Mouse (Mus musculus): ENCODE data around the gene Fry. TPM values are rescaled to one million over a fixed set of nuclear protein-coding genes. Genes with fewer than 3 reads are reported as not detected.
A peak's percentile ranks its signal among the peaks of the same experiment; 100 is the strongest.

Gene Fry
- total and polyA plus RNA-seq, 3 experiments = 1.9 to 2.3 TPM; not detected in 1

GRCm38 (mm10) chr5:150161898-150162297 is 43.5 kb downstream of the Fry start:
- Histone ChIP-seq H3K4me1 (ENCODE audit: control insufficient read depth in 1 of 2, insufficient read depth in 2 of 2, low read length in 2 of 2) (peaks cover under 1 to 2% of the 10 kb centered on the region in 2 experiments; a peak in 2 of 4 replicates), H3K9ac (ENCODE audit: control insufficient read depth, low read depth, low read length, poor library complexity, severe bottlenecking) (no peak overlapping the region), H3K4me3 (ENCODE audit: control insufficient read depth in 1 of 2, insufficient read depth in 1 of 2, low read depth in 2 of 2, low read length in 2 of 2) (no peak overlapping the region), H3K79me2 (ENCODE audit: control insufficient read depth, insufficient read depth, low read length, poor library complexity) (no peaks in the 10 kb centered on the region), H3K27ac (ENCODE audit: control insufficient read depth, low read depth, low read length) (no peak overlapping the region), H3K36me3 (ENCODE audit: control insufficient read depth in 1 of 2, insufficient read depth in 2 of 2, low read length in 2 of 2) (no peaks in the 10 kb centered on the region), H3K9me3 (replicated peaks; ENCODE audit: insufficient read depth, low read length) (no peaks in the 10 kb centered on the region), H3K27me3 (ENCODE audit: control insufficient read depth in 1 of 2, insufficient read depth in 2 of 2, low read length in 2 of 2) (no peaks in the 10 kb centered on the region)
- peak; percentile 32 for DNase-seq (ENCODE audit: low read depth, low spot score)
- peak; percentile 66 for TF ChIP-seq RCOR1 (IDR thresholded peaks at IDR 0.05; ENCODE audit: low read depth, low read length)
- no peak for TF ChIP-seq POLR2AphosphoS2 (IDR thresholded peaks at IDR 0.05; ENCODE audit: low read length)

- no peak for TF ChIP-seq RCOR1 (IDR thresholded peaks at IDR 0.05; ENCODE audit: low read depth, low read length)
- no peak for TF ChIP-seq POLR2AphosphoS2 (IDR thresholded peaks at IDR 0.05; ENCODE audit: low read length)
- no peak for TF ChIP-seq TCF12 (IDR thresholded peaks at IDR 0.05; ENCODE audit: low read depth, low read length)
- TF ChIP-seq CHD2 (IDR thresholded peaks at IDR 0.05; ENCODE audit: low read length) = no peak
- no peak for TF ChIP-seq TBP (IDR thresholded peaks at IDR 0.05; ENCODE audit: low read depth, low read length)
- no peak for TF ChIP-seq E2F4 (IDR thresholded peaks at IDR 0.05; ENCODE audit: borderline replicate concordance, low read depth, low read length)
- no peak for TF ChIP-seq GATA1 (IDR thresholded peaks at IDR 0.05; ENCODE audit: low read depth, low read length)
- TF ChIP-seq MAZ (IDR thresholded peaks at IDR 0.05; ENCODE audit: low read depth, low read length) = no peak
- no peak for TF ChIP-seq EP300 (IDR thresholded peaks at IDR 0.05; ENCODE audit: low read depth in 1 of 2, low read length in 2 of 2)
- TF ChIP-seq SIN3A (IDR thresholded peaks at IDR 0.05; ENCODE audit: low read length) = no peak
- no peak for TF ChIP-seq RAD21 (IDR thresholded peaks at IDR 0.05; ENCODE audit: low read depth, low read length)
- no peak for TF ChIP-seq MAFK (IDR thresholded peaks at IDR 0.05; ENCODE audit: borderline replicate concordance, low read depth, low read length)
- TF ChIP-seq ETS1 (IDR thresholded peaks at IDR 0.05; ENCODE audit: low read depth, low read length) = no peak
- no peak for TF ChIP-seq ELF1 (IDR thresholded peaks at IDR 0.05; ENCODE audit: low read depth, low read length)
- no peak for TF ChIP-seq MEF2A (IDR thresholded peaks at IDR 0.05; ENCODE audit: extremely low read depth, insufficient replicate concordance, low read depth, low read length, poor library complexity, severe bottlenecking)
- TF ChIP-seq NRF1 (IDR thresholded peaks at IDR 0.05; ENCODE audit: insufficient read depth, low read depth, low read length, poor library complexity, severe bottlenecking) = no peak
- TF ChIP-seq POLR2AphosphoS5 (IDR thresholded peaks at IDR 0.05; ENCODE audit: borderline replicate concordance, low read depth, low read length) = no peak
- no peak for TF ChIP-seq KAT2A (conservative IDR thresholded peaks at IDR 0.05; ENCODE audit: low read depth, low read length)
- TF ChIP-seq HCFC1 (IDR thresholded peaks at IDR 0.05; ENCODE audit: low read depth, low read length) = no peak
- TF ChIP-seq USF2 (IDR thresholded peaks at IDR 0.05; ENCODE audit: borderline replicate concordance in 1 of 2, insufficient read depth in 1 of 2, low read depth in 1 of 2, low read length in 2 of 2) = no peak
- Histone ChIP-seq H3K4me3 (ENCODE audit: control insufficient read depth in 1 of 2, insufficient read depth in 1 of 2, low read depth in 2 of 2, low read length in 2 of 2) (no peak overlapping the region), H3K9ac (ENCODE audit: control insufficient read depth, low read depth, low read length, poor library complexity, severe bottlenecking) (no peak overlapping the region), H3K27me3 (ENCODE audit: control insufficient read depth in 1 of 2, insufficient read depth in 2 of 2, low read length in 2 of 2) (no peaks in the 10 kb centered on the region), H3K27ac (ENCODE audit: control insufficient read depth, low read depth, low read length) (no peak overlapping the region), H3K79me2 (ENCODE audit: control insufficient read depth, insufficient read depth, low read length, poor library complexity) (no peaks in the 10 kb centered on the region), H3K9me3 (replicated peaks; ENCODE audit: insufficient read depth, low read length) (no peaks in the 10 kb centered on the region), H3K36me3 (ENCODE audit: control insufficient read depth in 1 of 2, insufficient read depth in 2 of 2, low read length in 2 of 2) (no peaks in the 10 kb centered on the region; a peak in 1 of 4 replicates), H3K4me1 (ENCODE audit: control insufficient read depth in 1 of 2, insufficient read depth in 2 of 2, low read length in 2 of 2) (no peaks in the 10 kb centered on the region)
- DNase-seq (ENCODE audit: low read depth, low spot score) = no peak
Observed at GRCm38 (mm10) chr5:150164671-150165070, 46.2 kb downstream of the Fry start.
